Mouse (Mus musculus): ENCODE results near the gene Olfr281.

- TF ChIP-seq POLR2A (IDR thresholded peaks at IDR 0.05; ENCODE audit: insufficient read depth, low read depth, low read length) (no peak), CTCF (IDR thresholded peaks at IDR 0.05) (no peak), EP300 (IDR thresholded peaks at IDR 0.05; ENCODE audit: insufficient read depth, low read depth, low read length) (no peak)
Measured at GRCm38 (mm10) chr15:98418096-98418495, 34.3 kb upstream of the Olfr281 start.
